Mouse (Mus musculus): ENCODE measurements around the gene Sash1. TPM values are rescaled to one million over a fixed set of nuclear protein-coding genes. Genes with fewer than 3 reads are reported as not detected.

The Sash1 gene
- total and polyA plus RNA-seq, 2 experiments: 9.6 to 21.1 TPM

DNA sequence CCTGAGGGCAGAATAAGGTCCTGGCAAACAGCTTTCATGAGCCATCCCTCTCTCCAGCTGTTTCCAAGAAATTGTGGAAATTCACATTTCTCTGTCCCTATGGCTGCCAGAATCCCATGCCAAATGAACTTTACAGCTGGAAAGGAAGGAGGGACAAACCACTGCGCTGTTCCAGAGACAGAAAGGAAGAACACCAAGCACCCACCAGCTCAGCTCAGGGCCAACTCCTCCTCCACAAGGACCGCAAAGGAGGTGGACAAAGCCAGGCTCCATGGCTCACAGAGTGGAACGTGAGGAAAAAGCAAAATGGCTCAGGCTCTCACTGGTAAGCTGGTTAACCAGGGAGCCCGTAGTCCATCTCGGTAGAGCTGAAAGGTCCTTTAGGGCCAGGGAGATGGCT lies 67.8 kb downstream of the Sash1 start:
- Histone ChIP-seq H3K79me2 (ENCODE audit: control insufficient read depth, insufficient read depth, low read length) (peaks cover 23% of the 10 kb centered on the region; the same call in 1 of the 2 replicates), H3K27me3 (ENCODE audit: control insufficient read depth, insufficient read depth, low read length) (no peaks in the 10 kb centered on the region), H3K27ac (replicated peaks; ENCODE audit: insufficient read depth, low read depth, low read length) (peak overlapping the region; percentile 51), H3K4me3 (ENCODE audit: insufficient read depth, low read depth, low read length) (no peak overlapping the region), H3K4me1 (ENCODE audit: control insufficient read depth, insufficient read depth, low read length) (peaks cover 20% of the 10 kb centered on the region), H3K36me3 (ENCODE audit: control insufficient read depth, insufficient read depth, low read length) (peaks cover 5% of the 10 kb centered on the region; the same call in 1 of the 2 replicates), H3K9ac (ENCODE audit: low read depth, low read length) (0 out of 2 replicates have a peak overlapping the region, but pooled peaks have one; percentile 2)
- no peak for TF ChIP-seq CTCF (IDR thresholded peaks at IDR 0.05; ENCODE audit: low read depth, low read length)
- no peak for TF ChIP-seq POLR2A (IDR thresholded peaks at IDR 0.05; ENCODE audit: extremely low read depth, insufficient read depth, low read length)
- peak; percentile 72 for DNase-seq (ENCODE audit: extremely low read depth, low read depth, low spot score)
- WGBS: 14% methylated on average over 5 of the region's 5 CpGs

GRCm38 (mm10) chr10:8813984-8814578 lies 71.8 kb downstream of the Sash1 start:
- TF ChIP-seq POLR2A (IDR thresholded peaks at IDR 0.05; ENCODE audit: extremely low read depth, insufficient read depth, low read length) (no peak), CTCF (IDR thresholded peaks at IDR 0.05; ENCODE audit: low read depth, low read length) (no peak)
- Histone ChIP-seq H3K4me3 (ENCODE audit: insufficient read depth, low read depth, low read length) (no peak overlapping the region), H3K4me1 (ENCODE audit: control insufficient read depth, insufficient read depth, low read length) (peaks cover 10% of the 10 kb centered on the region), H3K27ac (replicated peaks; ENCODE audit: insufficient read depth, low read depth, low read length) (no peak overlapping the region), H3K9ac (ENCODE audit: low read depth, low read length) (no peak overlapping the region), H3K36me3 (ENCODE audit: control insufficient read depth, insufficient read depth, low read length) (peaks cover 18% of the 10 kb centered on the region), H3K27me3 (ENCODE audit: control insufficient read depth, insufficient read depth, low read length) (no peaks in the 10 kb centered on the region), H3K79me2 (ENCODE audit: control insufficient read depth, insufficient read depth, low read length) (peaks cover 12% of the 10 kb centered on the region; the same call in 1 of the 2 replicates)
- WGBS: 70% methylated on average over 18 of the region's 18 CpGs
- DNase-seq (ENCODE audit: extremely low read depth, low read depth, low spot score): no peak

DNA sequence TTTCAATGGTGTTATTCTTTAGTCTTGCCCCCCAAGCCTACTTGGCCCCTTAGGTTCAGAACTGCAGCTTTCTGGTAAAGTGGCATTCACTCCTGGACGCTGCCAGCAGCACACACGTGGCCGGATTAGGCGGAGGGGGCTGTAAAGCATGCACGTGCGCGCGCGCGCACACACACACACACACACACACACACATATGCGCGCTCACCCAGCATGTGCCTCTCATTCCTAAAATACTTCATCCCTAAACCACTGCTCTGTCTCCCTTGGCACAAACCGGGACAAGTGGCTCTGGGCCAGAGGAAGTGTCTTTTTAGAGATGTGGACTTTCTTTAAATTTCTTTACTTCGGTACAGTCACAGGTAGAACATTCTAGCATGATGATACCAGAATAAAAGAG lies 72.6 kb downstream of the Sash1 start:
- peaks cover 6% of the 10 kb centered on the region for H3K4me1 ChIP-seq (ENCODE audit: control insufficient read depth, insufficient read depth, low read length)
- 85% methylated on average over 14 of the region's 14 CpGs for WGBS
- H3K4me3 ChIP-seq (ENCODE audit: insufficient read depth, low read depth, low read length): no peak overlapping the region
- H3K27me3 ChIP-seq (ENCODE audit: control insufficient read depth, insufficient read depth, low read length): no peaks in the 10 kb centered on the region
- DNase-seq (ENCODE audit: extremely low read depth, low read depth, low spot score): no peak
- peaks cover 19% of the 10 kb centered on the region for H3K36me3 ChIP-seq (ENCODE audit: control insufficient read depth, insufficient read depth, low read length)
- H3K27ac ChIP-seq (replicated peaks; ENCODE audit: insufficient read depth, low read depth, low read length): no peak overlapping the region
- TF ChIP-seq POLR2A (IDR thresholded peaks at IDR 0.05; ENCODE audit: extremely low read depth, insufficient read depth, low read length) (no peak), CTCF (IDR thresholded peaks at IDR 0.05; ENCODE audit: low read depth, low read length) (no peak)
- H3K9ac ChIP-seq (ENCODE audit: low read depth, low read length): no peak overlapping the region
- peaks cover 9% of the 10 kb centered on the region; the same call in 1 of the 2 replicates for H3K79me2 ChIP-seq (ENCODE audit: control insufficient read depth, insufficient read depth, low read length)

- Histone ChIP-seq H3K36me3 (ENCODE audit: control insufficient read depth, insufficient read depth, low read length) (peaks cover 19% of the 10 kb centered on the region), H3K9ac (ENCODE audit: low read depth, low read length) (no peak overlapping the region), H3K4me3 (ENCODE audit: insufficient read depth, low read depth, low read length) (no peak overlapping the region), H3K79me2 (ENCODE audit: control insufficient read depth, insufficient read depth, low read length) (peaks cover 9% of the 10 kb centered on the region; the same call in 1 of the 2 replicates), H3K4me1 (ENCODE audit: control insufficient read depth, insufficient read depth, low read length) (peaks cover 2% of the 10 kb centered on the region; the same call in 1 of the 2 replicates), H3K27ac (replicated peaks; ENCODE audit: insufficient read depth, low read depth, low read length) (no peak overlapping the region), H3K27me3 (ENCODE audit: control insufficient read depth, insufficient read depth, low read length) (no peaks in the 10 kb centered on the region)
- WGBS: 84% methylated on average over 8 of the region's 8 CpGs
- no peak for DNase-seq (ENCODE audit: extremely low read depth, low read depth, low spot score)
- TF ChIP-seq POLR2A (IDR thresholded peaks at IDR 0.05; ENCODE audit: extremely low read depth, insufficient read depth, low read length): no peak
- TF ChIP-seq CTCF (IDR thresholded peaks at IDR 0.05; ENCODE audit: low read depth, low read length): no peak
Measured at GRCm38 (mm10) chr10:8812807-8813206, 73.1 kb downstream of the Sash1 start.

DNA sequence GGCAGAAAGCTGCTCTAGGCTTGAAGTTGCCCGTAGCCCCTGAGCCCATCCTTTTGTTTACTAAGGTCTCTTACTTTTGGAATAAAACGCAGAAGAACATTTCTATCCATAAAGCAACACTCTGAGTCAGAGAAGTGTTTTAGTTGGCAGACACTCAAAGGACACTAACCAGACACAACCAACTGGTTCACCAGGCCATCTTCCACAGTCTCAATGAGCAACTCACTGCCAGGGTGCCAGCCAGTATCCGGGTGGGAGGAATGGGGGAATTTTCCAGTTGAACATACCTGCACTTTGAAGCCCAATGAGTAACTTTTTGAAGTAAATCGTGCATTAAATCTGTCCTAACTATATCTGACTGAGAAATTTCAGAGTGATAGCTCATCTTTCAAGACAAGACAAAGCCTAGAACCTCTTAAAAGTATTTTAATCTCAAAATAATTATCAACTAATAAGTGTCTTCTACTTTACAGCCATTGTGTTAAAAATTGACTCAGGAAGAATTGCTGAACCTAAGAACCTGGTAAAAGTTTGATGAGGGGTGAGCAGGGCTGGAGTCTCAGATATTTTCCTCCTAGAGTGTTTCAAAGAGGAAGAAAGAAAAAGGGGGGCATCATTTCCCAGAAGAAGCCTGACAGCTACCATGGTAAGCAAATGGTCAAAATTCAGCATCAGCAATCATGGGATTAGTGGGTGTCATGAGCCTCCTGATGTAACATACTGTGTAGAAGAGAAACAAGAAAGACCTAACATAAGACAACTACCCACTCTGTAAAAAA lies 74.4 kb downstream of the Sash1 start:
- Histone ChIP-seq H3K36me3 (ENCODE audit: control insufficient read depth, insufficient read depth, low read length) (peaks cover 19% of the 10 kb centered on the region), H3K4me3 (ENCODE audit: insufficient read depth, low read depth, low read length) (no peak overlapping the region), H3K27me3 (ENCODE audit: control insufficient read depth, insufficient read depth, low read length) (no peaks in the 10 kb centered on the region), H3K9ac (ENCODE audit: low read depth, low read length) (no peak overlapping the region), H3K79me2 (ENCODE audit: control insufficient read depth, insufficient read depth, low read length) (0 out of 2 replicates have a peak, but pooled peaks cover 3% of the 10 kb centered on the region), H3K4me1 (ENCODE audit: control insufficient read depth, insufficient read depth, low read length) (no peaks in the 10 kb centered on the region), H3K27ac (replicated peaks; ENCODE audit: insufficient read depth, low read depth, low read length) (no peak overlapping the region)
- WGBS: 74% methylated on average over 4 of the region's 4 CpGs
- DNase-seq (ENCODE audit: extremely low read depth, low read depth, low spot score): no peak
- TF ChIP-seq CTCF (IDR thresholded peaks at IDR 0.05; ENCODE audit: low read depth, low read length): no peak
- TF ChIP-seq POLR2A (IDR thresholded peaks at IDR 0.05; ENCODE audit: extremely low read depth, insufficient read depth, low read length): no peak

Measured in liver, adult 2 months (tissue).